Mouse (Mus musculus): ENCODE measurements at regions not wholly inside any gene's neighbourhood (a gene's known extent, or its start where the extent isn't known, plus 50 kb on each side); places are given as distances from the start of the nearest gene placed in this dataset.

DNA sequence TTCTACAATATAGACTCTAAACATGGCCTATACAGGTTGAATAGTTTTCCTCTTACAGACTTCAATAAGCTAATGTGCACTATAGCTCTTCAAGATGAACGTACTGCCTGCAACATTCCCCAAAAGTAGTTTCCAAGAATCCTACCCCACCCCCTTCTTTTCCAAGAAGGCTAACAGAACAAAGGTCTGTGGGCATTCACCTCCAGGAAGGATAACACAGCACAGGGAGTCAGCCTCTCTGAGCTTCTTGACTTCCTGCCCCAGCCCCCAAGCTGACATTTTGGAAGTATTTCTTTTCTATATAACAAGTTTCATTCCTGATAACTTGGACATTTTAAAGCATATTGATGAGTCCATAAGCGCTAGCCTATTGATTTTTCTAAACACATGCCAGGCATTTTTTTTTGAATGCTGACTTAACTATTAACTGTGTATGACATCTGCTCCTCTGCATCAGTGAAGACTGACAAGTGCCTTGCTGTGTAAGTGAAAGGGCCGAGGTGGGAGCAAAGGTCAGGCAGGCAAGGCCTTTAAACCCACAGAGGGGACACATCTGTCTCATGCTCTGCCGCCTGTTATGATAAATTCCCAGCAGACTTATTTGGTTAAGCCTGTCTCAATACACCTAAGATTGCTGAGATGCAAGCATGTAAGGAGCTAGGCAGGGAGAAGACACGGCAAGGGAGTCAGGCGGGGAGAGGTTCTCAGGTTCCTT, 93.8 kb upstream of the Rnaseh2b start:
- H3K36me3 ChIP-seq (ENCODE audit: control insufficient read depth, insufficient read depth, low read length), result no peaks in the 10 kb centered on the region
- no peak overlapping the region for H3K9ac ChIP-seq (ENCODE audit: low read depth, low read length, severe bottlenecking)
- H3K27ac ChIP-seq (replicated peaks; ENCODE audit: low read depth, low read length), result no peak overlapping the region
- no peaks in the 10 kb centered on the region for H3K27me3 ChIP-seq (ENCODE audit: control insufficient read depth, insufficient read depth, low read length)
- H3K4me1 ChIP-seq (ENCODE audit: control insufficient read depth, insufficient read depth, low read length), result no peaks in the 10 kb centered on the region
- ATAC-seq (ENCODE audit: low FRiP score, low read depth) (no peak), DNase-seq (ENCODE audit: low spot score) (no peak)
- H3K4me3 ChIP-seq (replicated peaks; ENCODE audit: low read length), result no peak overlapping the region
- no peak for TF ChIP-seq POLR2A (IDR thresholded peaks at IDR 0.05; ENCODE audit: borderline replicate concordance, extremely low read depth, insufficient read depth, insufficient read length)
- no peaks in the 10 kb centered on the region for H3K9me3 ChIP-seq (ENCODE audit: control insufficient read depth, low read length)
- H3K4me2 ChIP-seq (replicated peaks; ENCODE audit: low read depth, low read length, severe bottlenecking), result no peak overlapping the region
- 61% methylated on average over 6 of the region's 6 CpGs for WGBS

GRCm38 (mm10) chr14:62215071-62215470, 77.3 kb upstream of the Rnaseh2b start:
- Histone ChIP-seq H3K27me3 (ENCODE audit: control insufficient read depth, insufficient read depth, low read length) (no peaks in the 10 kb centered on the region), H3K36me3 (ENCODE audit: control insufficient read depth, insufficient read depth, low read length) (no peaks in the 10 kb centered on the region), H3K9ac (ENCODE audit: low read depth, low read length, severe bottlenecking) (no peak overlapping the region), H3K4me3 (replicated peaks; ENCODE audit: low read length) (no peak overlapping the region), H3K9me3 (ENCODE audit: control insufficient read depth, low read length) (no peaks in the 10 kb centered on the region), H3K4me1 (ENCODE audit: control insufficient read depth, insufficient read depth, low read length) (peaks cover 4% of the 10 kb centered on the region; the same call in 1 of the 2 replicates), H3K27ac (replicated peaks; ENCODE audit: low read depth, low read length) (no peak overlapping the region), H3K4me2 (replicated peaks; ENCODE audit: low read depth, low read length, severe bottlenecking) (no peak overlapping the region)
- ATAC-seq (ENCODE audit: low FRiP score, low read depth) (no peak), DNase-seq (ENCODE audit: low spot score) (no peak)
- no peak for TF ChIP-seq POLR2A (IDR thresholded peaks at IDR 0.05; ENCODE audit: borderline replicate concordance, extremely low read depth, insufficient read depth, insufficient read length)
- 33% methylated on average over 1 of the region's 1 CpGs for WGBS

DNA sequence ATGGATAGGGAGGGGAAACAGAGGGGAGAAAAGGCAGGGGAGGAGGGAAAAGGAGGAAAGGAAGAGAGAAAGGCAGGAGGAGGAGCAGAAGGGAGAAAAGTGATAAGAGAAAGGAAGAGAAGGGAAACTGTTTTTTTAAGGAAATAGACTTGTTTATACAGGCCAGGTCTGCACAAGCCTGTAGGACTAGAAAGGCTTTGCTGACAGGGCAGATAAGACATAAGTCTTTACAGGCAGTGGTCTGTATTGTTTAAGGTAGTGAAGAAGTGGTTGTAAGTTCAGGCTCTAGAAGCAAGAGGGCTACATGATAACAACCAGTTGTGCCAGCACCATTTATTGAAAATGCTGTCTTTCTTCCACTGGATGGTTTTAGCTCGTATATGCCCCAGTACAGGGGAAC, 75.4 kb upstream of the Rnaseh2b start:
- WGBS, result 77% methylated on average over 1 of the region's 1 CpGs
- H3K36me3 ChIP-seq (ENCODE audit: control insufficient read depth, insufficient read depth, low read length), result no peaks in the 10 kb centered on the region
- no peak for TF ChIP-seq POLR2A (IDR thresholded peaks at IDR 0.05; ENCODE audit: borderline replicate concordance, extremely low read depth, insufficient read depth, insufficient read length)
- H3K4me1 ChIP-seq (ENCODE audit: control insufficient read depth, insufficient read depth, low read length), result peaks cover 4% of the 10 kb centered on the region; the same call in 1 of the 2 replicates
- no peaks in the 10 kb centered on the region for H3K27me3 ChIP-seq (ENCODE audit: control insufficient read depth, insufficient read depth, low read length)
- H3K4me2 ChIP-seq (replicated peaks; ENCODE audit: low read depth, low read length, severe bottlenecking), result no peak overlapping the region
- no peak overlapping the region for H3K4me3 ChIP-seq (replicated peaks; ENCODE audit: low read length)
- ATAC-seq (ENCODE audit: low FRiP score, low read depth) (no peak), DNase-seq (ENCODE audit: low spot score) (no peak)
- no peaks in the 10 kb centered on the region for H3K9me3 ChIP-seq (ENCODE audit: control insufficient read depth, low read length)
- no peak overlapping the region for H3K27ac ChIP-seq (replicated peaks; ENCODE audit: low read depth, low read length)
- no peak overlapping the region for H3K9ac ChIP-seq (ENCODE audit: low read depth, low read length, severe bottlenecking)

DNA sequence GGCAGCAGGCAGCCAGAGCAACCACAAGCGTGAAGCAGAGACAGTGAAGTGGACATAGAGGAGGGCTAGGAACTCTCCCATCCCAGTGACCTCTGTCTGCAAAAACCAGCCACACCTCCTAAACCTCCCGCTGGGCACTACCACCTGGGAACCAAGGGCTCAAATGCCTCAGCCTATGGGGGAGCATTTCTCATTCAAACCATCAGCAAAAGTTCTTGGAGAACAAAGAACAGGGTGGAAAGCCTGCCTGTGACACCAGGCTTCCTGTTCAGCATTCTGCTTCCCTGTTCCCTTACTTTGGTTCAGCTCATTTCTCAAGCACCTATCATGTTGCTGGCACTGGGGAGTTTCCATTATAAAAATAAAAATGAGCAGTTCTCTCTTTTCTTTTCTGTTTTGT, 74.4 kb upstream of the Rnaseh2b start:
- H3K36me3 ChIP-seq (ENCODE audit: control insufficient read depth, insufficient read depth, low read length), result no peaks in the 10 kb centered on the region
- ATAC-seq (ENCODE audit: low FRiP score, low read depth) (no peak), DNase-seq (ENCODE audit: low spot score) (no peak)
- 90% methylated on average over 2 of the region's 2 CpGs for WGBS
- no peak overlapping the region for H3K9ac ChIP-seq (ENCODE audit: low read depth, low read length, severe bottlenecking)
- H3K9me3 ChIP-seq (ENCODE audit: control insufficient read depth, low read length), result no peaks in the 10 kb centered on the region
- peaks cover 4% of the 10 kb centered on the region; the same call in 1 of the 2 replicates for H3K4me1 ChIP-seq (ENCODE audit: control insufficient read depth, insufficient read depth, low read length)
- H3K27ac ChIP-seq (replicated peaks; ENCODE audit: low read depth, low read length), result no peak overlapping the region
- no peak for TF ChIP-seq POLR2A (IDR thresholded peaks at IDR 0.05; ENCODE audit: borderline replicate concordance, extremely low read depth, insufficient read depth, insufficient read length)
- no peaks in the 10 kb centered on the region for H3K27me3 ChIP-seq (ENCODE audit: control insufficient read depth, insufficient read depth, low read length)
- H3K4me2 ChIP-seq (replicated peaks; ENCODE audit: low read depth, low read length, severe bottlenecking), result no peak overlapping the region
- no peak overlapping the region for H3K4me3 ChIP-seq (replicated peaks; ENCODE audit: low read length)

DNA sequence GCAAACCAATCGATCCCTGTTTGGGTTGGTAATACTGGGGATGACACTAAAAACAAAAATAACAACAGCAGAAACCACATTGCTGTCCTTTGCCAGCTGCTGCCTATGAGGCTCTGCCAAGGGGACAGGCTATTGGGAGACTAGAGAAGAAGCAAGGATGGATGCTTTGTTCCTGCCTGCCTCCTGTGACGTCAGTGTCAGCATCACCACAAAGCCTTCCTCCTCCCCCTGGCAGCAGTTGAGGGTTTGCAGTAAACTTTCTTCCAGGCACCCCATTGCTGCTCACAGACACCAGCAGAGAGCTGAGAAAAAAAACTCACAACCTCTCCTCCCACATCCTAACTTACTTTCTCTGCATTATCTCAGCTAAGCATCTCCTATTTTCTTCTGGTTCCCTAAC, 73.7 kb upstream of the Rnaseh2b start:
- no peaks in the 10 kb centered on the region for H3K9me3 ChIP-seq (ENCODE audit: control insufficient read depth, low read length)
- peaks cover 4% of the 10 kb centered on the region; the same call in 1 of the 2 replicates for H3K4me1 ChIP-seq (ENCODE audit: control insufficient read depth, insufficient read depth, low read length)
- no peak for TF ChIP-seq POLR2A (IDR thresholded peaks at IDR 0.05; ENCODE audit: borderline replicate concordance, extremely low read depth, insufficient read depth, insufficient read length)
- WGBS, result 49% methylated on average over 2 of the region's 2 CpGs
- H3K9ac ChIP-seq (ENCODE audit: low read depth, low read length, severe bottlenecking), result no peak overlapping the region
- no peaks in the 10 kb centered on the region for H3K27me3 ChIP-seq (ENCODE audit: control insufficient read depth, insufficient read depth, low read length)
- DNase-seq (ENCODE audit: low spot score) (no peak), ATAC-seq (ENCODE audit: low FRiP score, low read depth) (no peak)
- no peak overlapping the region for H3K4me3 ChIP-seq (replicated peaks; ENCODE audit: low read length)
- H3K36me3 ChIP-seq (ENCODE audit: control insufficient read depth, insufficient read depth, low read length), result no peaks in the 10 kb centered on the region
- H3K4me2 ChIP-seq (replicated peaks; ENCODE audit: low read depth, low read length, severe bottlenecking), result no peak overlapping the region
- H3K27ac ChIP-seq (replicated peaks; ENCODE audit: low read depth, low read length), result no peak overlapping the region
